Mouse (Mus musculus): ENCODE results near the gene Hist1h2af.
"Not testable (repeated sequence)": the region's sequence is repeated elsewhere in the genome, so short reads cannot be mapped to it uniquely, and the experiment has no call there.

DNA sequence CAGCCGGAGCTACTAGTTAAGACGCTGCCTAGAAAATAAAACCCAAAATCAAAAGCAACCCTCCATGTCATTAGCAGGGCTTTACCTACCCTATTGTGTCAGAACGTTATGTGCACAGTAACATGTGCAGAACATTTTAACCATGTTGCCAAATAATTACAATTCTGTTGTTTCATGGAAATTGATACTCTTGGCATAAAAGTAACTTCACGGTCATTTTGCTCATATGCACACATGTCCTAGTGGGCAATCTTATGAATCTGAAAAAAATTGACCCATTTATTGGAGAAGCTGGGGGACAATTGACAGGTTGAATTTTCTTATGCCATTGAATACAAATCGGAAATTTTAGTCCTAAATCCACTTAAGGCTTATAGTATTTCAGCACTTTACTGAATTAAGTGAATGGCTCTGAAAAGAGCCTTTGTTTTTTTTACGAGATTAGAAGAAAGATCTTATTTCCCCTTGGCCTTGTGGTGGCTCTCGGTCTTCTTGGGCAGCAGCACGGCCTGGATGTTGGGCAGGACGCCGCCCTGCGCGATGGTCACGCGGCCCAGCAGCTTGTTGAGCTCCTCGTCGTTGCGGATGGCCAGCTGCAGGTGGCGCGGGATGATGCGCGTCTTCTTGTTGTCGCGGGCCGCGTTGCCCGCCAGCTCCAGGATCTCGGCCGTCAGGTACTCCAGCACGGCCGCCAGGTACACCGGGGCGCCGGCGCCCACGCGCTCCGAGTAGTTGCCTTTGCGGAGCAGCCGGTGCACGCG, 36.7 kb downstream of the Hist1h2af start:
- not testable (repeated sequence) for TF ChIP-seq CTCF (IDR thresholded peaks at IDR 0.05; ENCODE audit: low read depth, low read length)
- peak; percentile 57 for TF ChIP-seq POLR2A (IDR thresholded peaks at IDR 0.05; ENCODE audit: insufficient read depth, low read length)
